Comparison of ENCODE assay signal across 10 mouse cellular contexts in genomic region chr5:113633037-113633714, GRCm38 (mm10). TPM values are rescaled to one million over a fixed set of nuclear protein-coding genes. Genes with fewer than 3 reads are reported as not detected.
DNase-seq lines count a peak whose midpoint lies in the region; ATAC-seq and TF ChIP-seq lines count a peak whose summit lies in the region.
"Had no signal": no experiment of that assay in that cellular context is flagged by ENCODE, and none has a peak within 500 bp of the region (broad histone marks: within the 10 kb centered on the region; RNA-seq: fewer than 3 reads in every experiment).

No protein-coding gene starts in this region.

- no peaks in the 10 kb centered on the region for H3K9me3 ChIP-seq in hindbrain, postnatal 0 days (ENCODE audit: low read length)
- no peaks in the 10 kb centered on the region for H3K9me3 ChIP-seq in hindbrain, embryonic 11.5 days (ENCODE audit: control insufficient read depth, low read length)
- no peaks in the 10 kb centered on the region for H3K9me3 ChIP-seq in limb, embryonic 10.5 days (replicated peaks)

- 50% methylated on average over 9 of the region's 9 CpGs for WGBS in hindbrain, postnatal 0 days
- 62% methylated on average over 9 of the region's 9 CpGs for WGBS in hindbrain, embryonic 11.5 days
- WGBS in limb, embryonic 10.5 days: 9% methylated on average over 9 of the region's 9 CpGs

- no peak for TF ChIP-seq CTCF in hindbrain, postnatal 0 days (IDR thresholded peaks at IDR 0.05; ENCODE audit: low read depth)

- H3K9ac ChIP-seq in hindbrain, postnatal 0 days (replicated peaks; ENCODE audit: low read length): no peak overlapping the region
- no peak overlapping the region for H3K9ac ChIP-seq in hindbrain, embryonic 11.5 days (ENCODE audit: low read depth, low read length)

- H3K4me1 ChIP-seq in hindbrain, postnatal 0 days (ENCODE audit: insufficient read depth, low read length): no peaks in the 10 kb centered on the region; the same call in 1 of the 2 replicates
- H3K4me1 ChIP-seq in hindbrain, embryonic 11.5 days (replicated peaks; ENCODE audit: control insufficient read depth, insufficient read depth, low read length): no peaks in the 10 kb centered on the region
- peaks cover 89% of the 10 kb centered on the region for H3K4me1 ChIP-seq in limb, embryonic 10.5 days

- DNase-seq in adrenal gland, adult (ENCODE audit: inconsistent age in 2 of 2, low spot score in 1 of 2): peak; percentile 40 to 73
- DNase-seq in adrenal gland, postnatal 4 days (ENCODE audit: low spot score in 2 of 2): no peak
- DNase-seq in hindbrain, postnatal 0 days (ENCODE audit: low spot score): peak; percentile 14
- no peak for DNase-seq in hindbrain, embryonic 11.5 days (ENCODE audit: low spot score)
- DNase-seq in limb, embryonic 10.5 days (ENCODE audit: low spot score): peak; percentile 55
- DNase-seq in lung, postnatal 4 days: peak; percentile 59 to 86
- DNase-seq: left cerebral cortex, postnatal 4 days; midbrain, embryonic 14.5 days had no signal

- no peak overlapping the region for H3K27ac ChIP-seq in hindbrain, postnatal 0 days
- H3K27ac ChIP-seq in hindbrain, embryonic 11.5 days (ENCODE audit: low read depth, low read length): no peak overlapping the region
- H3K27ac ChIP-seq in limb, embryonic 10.5 days: peak overlapping the region; percentile 79

- H3K4me3 ChIP-seq in hindbrain, postnatal 0 days (ENCODE audit: low read length): no peak overlapping the region
- no peak overlapping the region for H3K4me3 ChIP-seq in hindbrain, embryonic 11.5 days (ENCODE audit: low read depth, low read length)
- peak overlapping the region; percentile 26 for H3K4me3 ChIP-seq in limb, embryonic 10.5 days

- H3K27me3 ChIP-seq in hindbrain, postnatal 0 days (ENCODE audit: insufficient read depth, low read length): no peaks in the 10 kb centered on the region
- no peaks in the 10 kb centered on the region for H3K27me3 ChIP-seq in hindbrain, embryonic 11.5 days (ENCODE audit: control insufficient read depth, insufficient read depth, low read length)
- no peaks in the 10 kb centered on the region for H3K27me3 ChIP-seq in limb, embryonic 10.5 days (ENCODE audit: low read depth, poor library complexity, severe bottlenecking)

- H3K36me3 ChIP-seq in hindbrain, postnatal 0 days (ENCODE audit: insufficient read depth, low read length): no peaks in the 10 kb centered on the region
- no peaks in the 10 kb centered on the region for H3K36me3 ChIP-seq in hindbrain, embryonic 11.5 days (ENCODE audit: control insufficient read depth, insufficient read depth, low read length)
- no peaks in the 10 kb centered on the region for H3K36me3 ChIP-seq in limb, embryonic 10.5 days

- no peak overlapping the region for H3K4me2 ChIP-seq in hindbrain, postnatal 0 days (ENCODE audit: low read depth, low read length)
- H3K4me2 ChIP-seq in hindbrain, embryonic 11.5 days (replicated peaks; ENCODE audit: low read depth, low read length): no peak overlapping the region

- ATAC-seq in hindbrain, postnatal 0 days: no peak
- no peak for ATAC-seq in hindbrain, embryonic 11.5 days (ENCODE audit: low FRiP score)
- ATAC-seq in granulocyte monocyte progenitor cell, adult 5-6 weeks (replicated peaks; ENCODE audit: poor library complexity, severe bottlenecking): no peak
- ATAC-seq in activated CD4-positive, CD25-positive, alpha-beta regulatory T cell, adult 4 months: no peak

RNA-seq across cellular contexts. Expression of gene Cmklr1, which starts 17.1 kb away (rescaled TPM):
- total RNA-seq in adrenal gland, postnatal 4 days (2021): 10 to 100 TPM; 14.8 to 15.4 TPM
- total RNA-seq in hindbrain, postnatal 0 days (2014; rRNA removed): 4.8 and 9.7 TPM in 2 replicates
- 0.91 and 1.6 TPM in 2 replicates for polyA plus RNA-seq in hindbrain, postnatal 0 days (2015; fragmentation: Nextera tagmentation; extraction: Ambion mirVana)
- polyA plus RNA-seq in hindbrain, embryonic 11.5 days (2014; fragmentation: Nextera tagmentation; extraction: Ambion mirVana): 1.1 and 3.1 TPM in 2 replicates
- polyA plus RNA-seq in limb, embryonic 10.5 days (2016; fragmentation: Nextera tagmentation; extraction: Ambion mirVana): 2.3 and 3.4 TPM in 2 replicates
- 1.7 TPM in 1 of 2 replicates, not detected in the other for total RNA-seq in granulocyte monocyte progenitor cell, adult 5-6 weeks (2014; fragmentation: Nextera tagmentation)
- total RNA-seq in granulocyte monocyte progenitor cell, adult 5-6 weeks (2017): not detected in 2 replicates
- polyA plus RNA-seq in activated CD4-positive, CD25-positive, alpha-beta regulatory T cell, adult 4 months (2017; shearing (Covaris generic)): not detected

Comparison
In these comparisons a context has a peak if more than half of its experiments do, and no peak if none do; other contexts are left out.
1. DNase-seq: peak in adrenal gland, adult (2 of 2), hindbrain, postnatal 0 days (single experiment), limb, embryonic 10.5 days (single experiment) and lung, postnatal 4 days (2 of 2); none in adrenal gland, postnatal 4 days (0 of 2) and hindbrain, embryonic 11.5 days (single experiment).